Mouse (Mus musculus): Measurements from ENCODE around the gene Gm43517. TPM values are rescaled to one million over a fixed set of nuclear protein-coding genes. Genes with fewer than 3 reads are reported as not detected.

Gm43517 gene
- polyA plus RNA-seq, 1 experiment from 2014 or later = not detected

- DNase-seq (ENCODE audit: low spot score) (no peak), ATAC-seq (replicated peaks; ENCODE audit: low FRiP score, low read depth) (no peak)
- no peak overlapping the region for H3K27ac ChIP-seq
- H3K36me3 ChIP-seq (ENCODE audit: insufficient read depth, low read length) = no peaks in the 10 kb centered on the region
- no peaks in the 10 kb centered on the region for H3K4me1 ChIP-seq (replicated peaks; ENCODE audit: insufficient read depth, low read length)
- no peak overlapping the region for H3K4me3 ChIP-seq (replicated peaks; ENCODE audit: low read depth, low read length)
- no peak for TF ChIP-seq CTCF (IDR thresholded peaks at IDR 0.05; ENCODE audit: low read depth)
- H3K4me2 ChIP-seq (ENCODE audit: low read length) = no peak overlapping the region
- no peaks in the 10 kb centered on the region for H3K9me3 ChIP-seq (replicated peaks; ENCODE audit: low read length)
- WGBS = 3% methylated on average over 4 of the region's 4 CpGs
- H3K27me3 ChIP-seq (ENCODE audit: insufficient read depth, low read length) = peaks cover 89% of the 10 kb centered on the region
- no peak overlapping the region for H3K9ac ChIP-seq (ENCODE audit: low read depth, low read length)
Measured at GRCm38 (mm10) chr12:49380442-49380841, 4.5 kb upstream of the Gm43517 start.

GRCm38 (mm10) chr12:49381031-49381525 lies 3.9 kb upstream of the Gm43517 start:
- H3K9me3 ChIP-seq (replicated peaks; ENCODE audit: low read length) = no peaks in the 10 kb centered on the region
- no peak overlapping the region for H3K27ac ChIP-seq
- H3K4me2 ChIP-seq (ENCODE audit: low read length) = no peak overlapping the region
- H3K27me3 ChIP-seq (ENCODE audit: insufficient read depth, low read length) = peaks cover 89% of the 10 kb centered on the region
- TF ChIP-seq CTCF (IDR thresholded peaks at IDR 0.05; ENCODE audit: low read depth) = no peak
- WGBS = 2% methylated on average over 4 of the region's 4 CpGs
- ATAC-seq (replicated peaks; ENCODE audit: low FRiP score, low read depth) (no peak), DNase-seq (ENCODE audit: low spot score) (no peak)
- H3K36me3 ChIP-seq (ENCODE audit: insufficient read depth, low read length) = no peaks in the 10 kb centered on the region
- no peak overlapping the region for H3K4me3 ChIP-seq (replicated peaks; ENCODE audit: low read depth, low read length)
- no peaks in the 10 kb centered on the region for H3K4me1 ChIP-seq (replicated peaks; ENCODE audit: insufficient read depth, low read length)
- H3K9ac ChIP-seq (ENCODE audit: low read depth, low read length) = no peak overlapping the region

- no peaks in the 10 kb centered on the region for H3K9me3 ChIP-seq (replicated peaks; ENCODE audit: low read length)
- DNase-seq (ENCODE audit: low spot score) = no peak
- no peaks in the 10 kb centered on the region for H3K4me1 ChIP-seq (replicated peaks; ENCODE audit: insufficient read depth, low read length)
- no peak overlapping the region for H3K4me3 ChIP-seq (replicated peaks; ENCODE audit: low read depth, low read length)
- H3K27me3 ChIP-seq (ENCODE audit: insufficient read depth, low read length) = peaks cover 89% of the 10 kb centered on the region
- no peak overlapping the region for H3K27ac ChIP-seq
- WGBS = 2% methylated on average over 19 of the region's 19 CpGs
- no peak for TF ChIP-seq CTCF (IDR thresholded peaks at IDR 0.05; ENCODE audit: low read depth)
- no peak overlapping the region for H3K4me2 ChIP-seq (ENCODE audit: low read length)
- ATAC-seq (replicated peaks; ENCODE audit: low FRiP score, low read depth) = no peak
- H3K36me3 ChIP-seq (ENCODE audit: insufficient read depth, low read length) = no peaks in the 10 kb centered on the region
- H3K9ac ChIP-seq (ENCODE audit: low read depth, low read length) = no peak overlapping the region
Measured at GRCm38 (mm10) chr12:49381721-49382365, 3.1 kb upstream of the Gm43517 start.

GRCm38 (mm10) chr12:49382565-49383520 lies 2.1 kb upstream of the Gm43517 start, which contains the start of gene Foxg1:
TSS of gene Foxg1 (plus strand) at chr12:49382660.
- peaks cover 81% of the 10 kb centered on the region for H3K27me3 ChIP-seq (ENCODE audit: insufficient read depth, low read length)
- TF ChIP-seq CTCF (IDR thresholded peaks at IDR 0.05; ENCODE audit: low read depth) = no peak
- no peaks in the 10 kb centered on the region for H3K4me1 ChIP-seq (replicated peaks; ENCODE audit: insufficient read depth, low read length)
- H3K4me3 ChIP-seq (replicated peaks; ENCODE audit: low read depth, low read length) = peak within 1 kb of the TSS; percentile 29
- H3K9ac ChIP-seq (ENCODE audit: low read depth, low read length) = no peak within 1 kb of the TSS
- H3K4me2 ChIP-seq (ENCODE audit: low read length) = peak within 1 kb of the TSS; percentile 49
- no peak within 1 kb of the TSS for H3K27ac ChIP-seq
- ATAC-seq (replicated peaks; ENCODE audit: low FRiP score, low read depth) (no peak), DNase-seq (ENCODE audit: low spot score) (no peak)
- no peaks in the 10 kb centered on the region for H3K36me3 ChIP-seq (ENCODE audit: insufficient read depth, low read length)
- H3K9me3 ChIP-seq (replicated peaks; ENCODE audit: low read length) = no peaks in the 10 kb centered on the region
- 3% methylated on average over 47 of the region's 61 CpGs for WGBS

- ATAC-seq (replicated peaks; ENCODE audit: low FRiP score, low read depth) = peak; percentile 59; the same call in 1 of the 2 replicates
- Histone ChIP-seq H3K36me3 (ENCODE audit: insufficient read depth, low read length) (no peaks in the 10 kb centered on the region), H3K4me2 (ENCODE audit: low read length) (peak overlapping the region; percentile 49), H3K4me1 (replicated peaks; ENCODE audit: insufficient read depth, low read length) (no peaks in the 10 kb centered on the region), H3K9me3 (replicated peaks; ENCODE audit: low read length) (no peaks in the 10 kb centered on the region), H3K27ac (no peak overlapping the region), H3K4me3 (replicated peaks; ENCODE audit: low read depth, low read length) (peak overlapping the region; percentile 29), H3K9ac (ENCODE audit: low read depth, low read length) (no peak overlapping the region), H3K27me3 (ENCODE audit: insufficient read depth, low read length) (peaks cover 86% of the 10 kb centered on the region)
- 3% methylated on average over 44 of the region's 67 CpGs for WGBS
- TF ChIP-seq CTCF (IDR thresholded peaks at IDR 0.05; ENCODE audit: low read depth) = no peak
- no peak for DNase-seq (ENCODE audit: low spot score)
Measured at GRCm38 (mm10) chr12:49383521-49384133, 1.3 kb upstream of the Gm43517 start.

- no peak overlapping the region for H3K27ac ChIP-seq
- H3K27me3 ChIP-seq (ENCODE audit: insufficient read depth, low read length) = peaks cover 83% of the 10 kb centered on the region
- H3K4me1 ChIP-seq (replicated peaks; ENCODE audit: insufficient read depth, low read length) = no peaks in the 10 kb centered on the region
- H3K9ac ChIP-seq (ENCODE audit: low read depth, low read length) = no peak overlapping the region
- ATAC-seq (replicated peaks; ENCODE audit: low FRiP score, low read depth) (no peak), DNase-seq (ENCODE audit: low spot score) (no peak)
- no peaks in the 10 kb centered on the region for H3K36me3 ChIP-seq (ENCODE audit: insufficient read depth, low read length)
- TF ChIP-seq CTCF (IDR thresholded peaks at IDR 0.05; ENCODE audit: low read depth) = no peak
- peak overlapping the region; percentile 49 for H3K4me2 ChIP-seq (ENCODE audit: low read length)
- peak overlapping the region; percentile 29 for H3K4me3 ChIP-seq (replicated peaks; ENCODE audit: low read depth, low read length)
- 1% methylated on average over 59 of the region's 66 CpGs for WGBS
- H3K9me3 ChIP-seq (replicated peaks; ENCODE audit: low read length) = no peaks in the 10 kb centered on the region
Measured at GRCm38 (mm10) chr12:49384295-49384875, 589 bp upstream of the Gm43517 start.
